Mouse (Mus musculus) spleen, adult 2 months (tissue): ENCODE measurements around the gene Mapk3.

Source experiments
- CTCF ChIP-seq: fragments of 200-500 bp; IDR thresholded peaks from 2 replicates; pipeline ENCODE4 v1.5.1; 2011; ENCODE audit warnings: mild to moderate bottlenecking, inconsistent platforms; ENCODE audit not compliant: insufficient read depth, insufficient read length, insufficient replicate concordance; ENCODE audit errors: extremely low read depth
- POLR2A ChIP-seq: fragments of 200-500 bp; IDR thresholded peaks from 2 replicates; pipeline ENCODE4 v1.6.1; 2011; ENCODE audit warnings: low read depth, low read length, inconsistent platforms

GRCm38 (mm10) chr7:126711910-126712309 lies 47.5 kb upstream of the Mapk3 start:
- TF ChIP-seq POLR2A: no peak
- no peak for TF ChIP-seq CTCF
